Mouse (Mus musculus): ENCODE measurements at regions not wholly inside any gene's neighbourhood (a gene's known extent, or its start where the extent isn't known, plus 50 kb on each side); places are given as distances from the start of the nearest gene placed in this dataset.

DNA sequence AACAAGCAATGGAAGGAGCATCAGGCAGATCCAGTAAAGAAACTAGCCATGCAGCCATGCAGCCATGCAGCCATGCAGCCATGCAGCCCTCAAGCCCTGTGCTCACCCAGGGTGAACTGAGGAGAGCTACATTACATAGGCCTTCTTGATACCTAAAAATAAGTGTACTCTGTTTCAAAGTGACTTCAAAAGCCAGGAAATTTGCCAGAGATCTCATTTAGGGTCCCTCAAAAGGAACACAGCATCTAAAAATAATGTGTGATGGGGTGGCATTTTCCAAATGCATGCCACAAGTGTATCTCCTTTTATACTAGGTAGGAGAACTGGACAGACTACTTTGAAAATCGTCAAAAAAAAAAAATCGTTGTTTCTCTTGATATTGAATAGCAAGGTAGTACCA is 510.9 kb upstream of the Gm5415 start:
- no peak for DNase-seq (ENCODE audit: low spot score in 2 of 2)

DNA sequence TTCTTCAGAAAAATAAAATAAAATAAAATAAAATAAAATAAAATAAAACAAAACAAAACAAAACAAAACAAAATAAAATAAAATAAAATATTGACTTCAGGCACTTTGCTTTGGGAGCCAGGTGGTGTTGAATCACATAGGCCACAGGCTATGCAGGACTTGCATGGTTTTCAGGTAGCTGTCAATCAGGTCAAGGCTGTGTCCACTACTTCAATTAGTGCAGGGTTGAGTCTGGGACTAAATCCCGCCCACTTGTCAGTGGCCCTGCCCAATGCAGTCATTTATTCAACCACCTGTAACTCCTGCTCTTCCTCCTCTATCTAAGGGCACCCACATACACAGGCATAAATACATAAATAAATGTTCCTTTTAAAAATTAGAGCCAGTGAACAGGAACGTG is 497.3 kb upstream of the Gm5415 start:
- no peak for DNase-seq (ENCODE audit: low spot score in 2 of 2)

DNA sequence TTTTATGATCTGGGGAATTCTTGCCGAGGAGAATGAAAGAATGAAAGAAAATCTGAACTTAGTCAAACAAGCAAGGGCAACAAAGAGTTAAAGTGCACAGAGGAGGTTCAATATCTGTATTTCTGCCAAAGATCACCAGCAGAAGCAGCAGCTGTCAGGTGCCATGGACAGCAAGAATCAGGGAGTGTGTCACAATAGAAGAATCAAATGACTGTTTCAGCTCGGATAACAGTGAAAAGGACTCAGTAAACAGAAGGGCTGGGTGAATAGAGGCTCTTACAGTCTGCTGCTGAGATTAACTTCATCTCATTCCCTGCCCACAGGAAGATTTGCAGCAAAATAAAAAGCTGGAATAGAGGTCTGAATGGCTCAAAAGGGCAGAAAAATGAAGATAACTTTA is 495.3 kb upstream of the Gm5415 start:
- DNase-seq (ENCODE audit: low spot score in 2 of 2): no peak

DNA sequence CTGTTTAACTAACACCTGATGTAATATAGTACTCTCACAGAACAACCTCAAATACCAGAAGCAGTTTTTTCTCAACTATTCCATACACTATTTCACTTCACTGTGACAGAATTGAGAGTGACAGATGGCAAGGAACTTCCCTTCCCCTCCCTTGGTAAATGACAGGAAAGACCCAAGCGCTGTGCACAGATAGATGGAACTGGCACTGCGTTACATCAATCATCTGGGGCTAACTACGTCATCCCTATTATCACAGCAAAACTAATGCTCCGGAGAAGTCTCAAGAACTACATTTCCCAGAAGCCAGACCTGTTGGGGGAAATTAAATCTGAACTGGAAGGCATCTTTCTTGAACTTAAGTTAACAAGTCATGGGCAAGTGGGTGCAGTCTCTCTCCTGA is 493.6 kb upstream of the Gm5415 start:
- no peak for DNase-seq (ENCODE audit: low spot score in 2 of 2)

DNA sequence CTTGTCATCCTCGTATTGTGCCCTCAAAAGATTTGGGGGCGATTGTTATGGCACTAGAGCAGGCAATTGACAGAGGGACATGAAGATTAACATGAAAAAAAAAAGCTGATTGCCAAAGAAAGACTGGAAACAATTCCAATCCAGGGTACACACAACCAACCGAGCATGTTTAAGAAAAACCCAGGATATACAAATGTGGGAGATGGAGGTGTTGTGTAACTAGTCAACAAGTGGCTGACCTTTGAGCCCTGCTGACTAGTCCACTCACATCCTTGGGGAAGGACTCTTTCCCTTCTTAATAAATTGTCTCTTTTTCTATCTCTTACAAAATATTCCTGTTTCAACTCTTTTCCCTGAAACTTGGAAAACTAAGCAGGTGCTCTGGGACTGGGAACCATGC is 484.9 kb upstream of the Gm5415 start:
- DNase-seq (ENCODE audit: low spot score in 2 of 2): no peak

DNA sequence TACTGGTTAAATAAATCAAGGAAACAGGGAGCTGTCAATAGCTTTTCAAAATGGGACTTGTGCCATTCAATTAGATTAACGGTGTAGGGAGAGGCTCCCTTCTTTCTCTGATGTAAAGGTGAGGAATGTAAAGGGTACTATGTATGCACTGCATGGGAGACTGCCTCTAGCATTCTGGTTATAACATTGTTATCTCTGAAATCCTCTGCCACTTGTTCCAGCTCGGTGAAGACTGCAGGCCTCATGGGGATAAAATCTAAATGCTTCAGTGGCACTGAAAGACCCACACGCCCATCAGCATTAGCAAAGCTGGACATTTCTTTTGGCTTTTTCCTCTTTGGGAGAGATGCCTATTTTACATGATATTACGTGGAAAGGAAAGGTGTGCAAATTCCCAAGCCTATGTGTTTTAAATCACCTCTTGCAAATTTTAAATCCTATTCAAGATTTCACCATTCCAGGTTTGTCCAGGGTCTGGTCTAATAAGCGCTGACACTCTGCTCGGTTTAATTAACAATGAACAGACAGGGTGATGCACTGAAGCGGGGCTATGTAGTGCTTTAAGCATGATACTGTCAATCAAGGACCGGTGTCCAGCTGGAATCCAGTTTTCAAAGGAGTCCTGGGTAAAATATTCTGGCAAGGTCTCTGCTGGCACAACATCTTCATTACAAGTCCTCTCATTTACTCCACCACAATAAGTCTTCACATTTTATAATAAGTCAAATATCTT is 479.8 kb upstream of the Gm5415 start:
- DNase-seq (ENCODE audit: low spot score in 2 of 2): no peak

DNA sequence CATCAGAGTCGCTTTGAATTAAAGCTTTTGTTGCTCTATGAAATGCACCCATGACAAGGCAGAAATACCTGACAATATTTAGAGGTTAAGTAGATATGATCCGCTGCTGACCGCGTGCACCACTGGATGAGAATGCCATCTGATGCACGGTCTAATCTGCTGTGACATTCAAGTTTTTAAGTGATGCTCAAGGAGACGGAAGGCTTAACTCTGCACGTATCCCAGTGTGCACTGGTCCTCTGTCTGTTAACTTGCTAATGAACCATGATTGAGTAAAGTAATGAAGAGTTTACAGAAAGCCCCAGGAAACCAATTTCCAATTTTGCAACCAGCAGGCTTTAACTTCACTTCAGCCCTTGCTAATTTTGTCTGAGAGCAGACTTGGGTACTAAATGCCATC is 478.3 kb upstream of the Gm5415 start:
- no peak for DNase-seq (ENCODE audit: low spot score in 2 of 2)

DNA sequence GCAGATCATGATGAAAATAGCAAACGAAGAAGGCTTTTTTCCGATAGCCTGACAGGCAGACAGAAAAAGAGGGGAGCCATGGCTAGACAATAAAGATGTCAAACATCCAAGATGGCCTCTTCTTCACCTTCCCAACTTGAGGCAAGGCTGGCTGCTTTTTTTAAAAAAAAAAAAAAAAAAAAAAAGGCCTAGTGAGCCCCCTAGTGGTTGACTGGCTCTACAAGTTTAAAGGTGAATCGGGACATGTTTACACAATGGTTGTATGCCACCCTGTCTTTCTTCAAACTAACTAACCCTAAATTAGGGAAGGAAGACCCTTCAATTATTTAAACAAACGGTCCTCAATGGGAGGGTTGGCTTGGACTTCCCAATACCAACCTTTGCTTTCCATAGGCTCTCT is 475.8 kb upstream of the Gm5415 start:
- DNase-seq (ENCODE audit: low spot score in 2 of 2): no peak

DNA sequence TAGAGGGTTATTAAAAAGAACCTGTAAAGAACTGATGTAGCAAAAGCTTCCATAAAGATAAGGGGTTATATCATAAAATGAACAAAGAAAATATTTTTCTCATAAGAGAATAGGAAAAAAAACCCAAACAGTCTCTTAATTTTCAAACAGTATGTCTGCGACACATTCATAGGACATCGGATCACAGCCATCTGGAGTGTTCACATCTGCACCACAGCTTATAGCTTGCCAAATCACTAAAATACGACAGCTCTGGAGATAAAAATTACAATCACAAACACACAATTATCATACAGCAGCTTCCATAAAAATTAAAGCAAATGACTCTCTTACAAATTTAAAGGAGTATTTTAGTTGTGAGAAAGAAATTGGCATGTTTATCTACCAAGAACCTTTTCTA is 456.9 kb upstream of the Gm5415 start:
- no peak for DNase-seq (ENCODE audit: low spot score in 2 of 2)

DNA sequence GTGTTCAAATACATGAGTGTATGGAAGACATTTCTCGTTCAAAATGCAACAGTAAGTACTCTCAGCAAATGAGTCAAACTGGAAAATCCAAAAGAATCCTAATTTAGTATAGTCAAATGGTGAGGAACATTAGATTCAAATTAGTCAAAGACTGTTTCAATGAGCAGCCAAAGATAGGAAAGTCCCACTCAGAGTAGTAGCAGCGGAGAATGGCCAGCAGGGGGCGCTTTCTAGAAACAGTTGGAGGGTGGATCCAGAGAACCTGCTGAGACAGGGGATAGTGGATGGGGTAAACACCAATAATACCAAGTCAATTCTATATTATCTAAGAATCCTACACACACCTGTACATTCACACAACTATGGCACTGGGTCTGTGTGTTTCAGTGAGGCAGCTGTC is 417.9 kb upstream of the Gm5415 start:
- peak in 1 of 2 experiments; percentile 5 for DNase-seq (ENCODE audit: low spot score in 2 of 2)

DNA sequence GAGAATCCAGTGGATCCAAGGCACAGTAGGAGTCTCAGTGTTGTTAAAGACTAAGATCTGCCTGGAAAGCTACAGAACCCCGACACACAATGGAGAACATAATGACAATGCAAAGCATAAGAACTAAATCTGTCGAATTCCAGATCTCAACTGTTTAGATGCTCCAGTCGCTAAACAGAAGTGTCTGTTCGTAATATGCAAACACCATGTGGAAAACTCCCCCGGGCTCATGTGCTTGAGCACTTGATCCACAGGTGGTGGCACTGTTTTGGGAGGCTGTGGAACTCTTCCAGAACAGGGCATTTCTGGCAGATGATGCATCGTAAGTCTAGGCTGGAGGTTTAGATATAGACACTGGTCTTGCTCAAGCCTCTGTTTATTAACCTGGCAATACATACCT is 412.2 kb upstream of the Gm5415 start:
- no peak for DNase-seq (ENCODE audit: low spot score in 2 of 2)

DNA sequence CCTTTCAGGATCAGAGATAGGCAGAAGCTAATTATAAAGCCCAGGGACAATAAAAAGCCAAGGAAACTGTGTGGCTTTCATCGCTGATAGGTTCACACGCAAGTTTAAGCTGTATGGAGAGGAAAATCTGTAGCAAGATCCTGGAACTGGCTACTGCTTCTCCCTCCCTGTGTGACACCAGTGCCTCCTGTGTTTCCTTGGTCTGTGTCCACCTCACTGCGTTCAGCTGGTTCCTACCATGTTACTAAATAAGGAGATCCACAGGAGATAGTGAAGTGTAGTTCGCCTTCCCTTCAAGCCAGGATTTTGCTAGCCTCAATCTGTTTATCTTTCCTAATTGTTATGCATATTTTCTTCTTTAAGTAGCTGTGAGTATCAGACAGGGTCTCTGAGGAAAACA is 399.2 kb upstream of the Gm5415 start:
- DNase-seq (ENCODE audit: low spot score in 2 of 2): no peak

DNA sequence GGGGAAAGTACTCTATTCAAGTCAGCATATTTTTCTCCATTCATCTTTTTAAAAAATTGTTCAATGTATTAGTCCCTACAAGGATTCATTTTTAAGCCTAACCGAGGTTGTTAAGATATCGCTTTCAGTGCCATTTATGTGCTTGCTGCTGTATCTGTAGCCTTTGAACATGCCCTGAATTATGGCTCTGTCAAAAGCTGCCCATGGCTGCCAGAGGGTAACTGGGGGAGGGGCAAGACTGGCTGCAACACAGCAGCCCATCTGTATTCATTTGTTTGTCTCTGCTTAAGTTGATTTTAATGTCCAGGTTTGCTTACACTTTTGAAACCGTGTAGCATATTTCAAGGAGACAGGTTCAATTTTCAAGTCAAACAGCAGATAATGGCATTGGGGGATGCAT is 383.3 kb upstream of the Gm5415 start:
- DNase-seq (ENCODE audit: low spot score in 2 of 2): no peak

DNA sequence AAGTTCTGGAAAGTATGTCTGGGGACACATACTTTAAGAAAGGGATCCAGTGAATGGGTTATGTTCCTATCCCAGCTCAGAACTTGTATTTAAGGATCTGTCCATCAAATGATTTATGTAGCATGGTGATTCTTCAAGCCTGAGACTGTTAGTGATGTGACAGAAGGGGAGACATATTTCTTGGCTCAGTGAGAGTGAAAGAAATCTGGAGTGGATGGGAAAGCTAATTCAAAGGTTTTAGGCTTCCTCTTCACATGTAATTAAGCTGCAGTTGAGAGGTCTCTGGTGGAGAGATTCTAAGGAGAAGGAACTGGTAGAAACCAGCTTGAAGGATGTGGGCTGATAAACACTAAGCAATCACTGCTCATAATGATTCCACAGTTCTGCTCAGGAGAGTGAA is 355.3 kb upstream of the Gm5415 start:
- DNase-seq (ENCODE audit: low spot score in 2 of 2): no peak

DNA sequence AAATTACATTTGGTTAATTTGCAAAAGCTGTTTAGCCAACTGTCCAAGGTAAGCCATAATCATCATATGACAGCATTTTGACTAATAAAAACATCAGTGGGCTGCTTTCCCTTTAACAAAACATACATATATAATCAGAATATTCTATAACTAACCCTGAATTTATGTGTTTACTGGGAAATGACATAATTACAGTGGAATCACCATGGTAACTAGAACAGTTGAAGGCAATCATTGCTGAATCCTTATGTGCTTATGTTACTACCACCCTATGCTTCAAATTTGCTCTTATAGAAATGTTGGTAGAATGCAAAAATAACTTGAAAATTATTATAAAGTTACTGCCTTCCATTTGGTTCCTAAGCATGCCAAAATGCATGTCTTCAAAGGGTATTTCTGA is 340.6 kb upstream of the Gm5415 start:
- no peak for DNase-seq (ENCODE audit: low spot score in 2 of 2)

DNA sequence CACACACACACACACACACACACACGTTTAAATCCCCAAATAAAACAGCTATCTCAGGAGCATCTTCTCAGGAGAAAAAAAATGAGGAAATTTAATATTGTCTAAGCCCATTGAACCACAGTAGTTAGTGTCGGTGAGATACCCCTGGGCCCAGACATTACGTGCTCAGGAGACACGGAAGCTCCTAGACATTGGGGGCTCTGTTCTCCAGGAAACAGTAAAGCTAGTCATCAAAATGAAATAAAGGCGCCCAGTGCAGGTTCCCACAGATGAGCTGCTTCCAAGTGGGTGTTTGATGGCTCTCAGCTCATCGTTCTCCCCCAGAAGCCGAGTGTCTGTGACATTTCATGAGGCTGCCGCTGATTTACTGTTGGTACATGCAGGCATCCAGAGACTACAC is 325.8 kb upstream of the Gm5415 start:
- peak in 1 of 2 experiments; percentile 1 for DNase-seq (ENCODE audit: low spot score in 2 of 2)

DNA sequence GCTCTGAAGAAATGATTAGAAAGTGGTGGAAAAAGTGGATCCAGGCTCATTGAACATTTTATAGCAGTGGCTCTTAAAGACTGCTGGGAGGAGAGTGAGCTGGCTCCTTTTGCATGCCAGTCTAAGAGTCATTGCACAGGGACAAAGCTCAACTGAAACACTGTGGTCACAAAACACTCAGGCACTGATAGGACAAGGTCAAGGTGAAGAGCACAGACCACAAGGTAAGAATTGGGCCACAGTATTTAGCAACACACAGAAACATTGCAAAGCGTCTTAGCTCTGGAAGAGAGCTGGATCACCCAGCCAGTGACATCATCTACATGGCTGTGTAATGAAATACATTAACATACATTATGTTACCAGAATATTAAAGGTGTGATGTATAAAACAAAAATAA is 319.0 kb upstream of the Gm5415 start:
- DNase-seq (ENCODE audit: low spot score in 2 of 2): no peak

DNA sequence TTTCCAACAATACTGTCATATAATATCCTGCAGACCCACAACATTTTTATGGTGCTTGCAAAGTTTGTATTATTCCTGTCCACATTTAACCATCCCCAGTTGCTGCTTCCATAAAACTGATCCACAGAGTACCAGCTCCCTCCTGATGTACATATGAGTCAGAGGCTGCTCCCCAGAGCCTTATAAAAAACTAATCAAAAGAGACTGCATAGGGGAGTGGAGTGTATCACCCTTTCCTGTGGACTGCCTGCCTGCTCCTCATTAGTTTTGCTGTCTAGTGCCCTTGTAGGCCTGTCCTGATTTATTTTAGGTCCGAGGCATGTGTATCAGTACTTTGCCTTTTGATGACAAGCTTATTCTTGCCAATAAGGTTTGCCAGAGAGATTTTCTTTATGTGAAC is 310.9 kb upstream of the Gm5415 start:
- no peak for DNase-seq (ENCODE audit: low spot score in 2 of 2)
